Mouse (Mus musculus): Measurements from ENCODE around the gene Suco.
A peak's percentile ranks its signal among the peaks of the same experiment; 100 is the strongest.

Gene Suco

GRCm38 (mm10) chr1:161894126-161894525, 17.6 kb upstream of the Suco start:
- DNase-seq (ENCODE audit: low read depth, low spot score): no peak

- no peak for DNase-seq (ENCODE audit: low read depth, low spot score)
Observed at GRCm38 (mm10) chr1:161888823-161889222, 12.3 kb upstream of the Suco start.

GRCm38 (mm10) chr1:161887679-161888260, 11.3 kb upstream of the Suco start:
- no peak for DNase-seq (ENCODE audit: low read depth, low spot score)

- peak; percentile 35 for DNase-seq (ENCODE audit: low read depth, low spot score)
Observed at GRCm38 (mm10) chr1:161885762-161886161, 9.3 kb upstream of the Suco start.

- DNase-seq (ENCODE audit: low read depth, low spot score): no peak
Observed at GRCm38 (mm10) chr1:161877580-161878142, 1.2 kb upstream of the Suco start.

GRCm38 (mm10) chr1:161875706-161876552, 553 bp downstream of the Suco start:
- DNase-seq (ENCODE audit: low read depth, low spot score): no peak

GRCm38 (mm10) chr1:161869422-161869821, 7.1 kb downstream of the Suco start:
- DNase-seq (ENCODE audit: low read depth, low spot score): no peak

- DNase-seq (ENCODE audit: low read depth, low spot score): no peak
Observed at GRCm38 (mm10) chr1:161868413-161868812, 8.1 kb downstream of the Suco start.

GRCm38 (mm10) chr1:161863742-161864141, 12.7 kb downstream of the Suco start:
- no peak for DNase-seq (ENCODE audit: low read depth, low spot score)

GRCm38 (mm10) chr1:161859248-161859647, 17.2 kb downstream of the Suco start:
- no peak for DNase-seq (ENCODE audit: low read depth, low spot score)

- no peak for DNase-seq (ENCODE audit: low read depth, low spot score)
Observed at GRCm38 (mm10) chr1:161826677-161827076, 49.8 kb downstream of the Suco start.

GRCm38 (mm10) chr1:161809428-161809827, 67.1 kb downstream of the Suco start:
- DNase-seq (ENCODE audit: low read depth, low spot score): no peak

GRCm38 (mm10) chr1:161808980-161809379, 67.5 kb downstream of the Suco start:
- no peak for DNase-seq (ENCODE audit: low read depth, low spot score)

- no peak for DNase-seq (ENCODE audit: low read depth, low spot score)
Observed at GRCm38 (mm10) chr1:161804541-161804971, 71.9 kb downstream of the Suco start.

GRCm38 (mm10) chr1:161801321-161801720, 75.2 kb downstream of the Suco start:
- DNase-seq (ENCODE audit: low read depth, low spot score): no peak

- DNase-seq (ENCODE audit: low read depth, low spot score): no peak
Observed at GRCm38 (mm10) chr1:161800256-161800655, 76.2 kb downstream of the Suco start.

GRCm38 (mm10) chr1:161799791-161800190, 76.7 kb downstream of the Suco start:
- DNase-seq (ENCODE audit: low read depth, low spot score): no peak

- no peak for DNase-seq (ENCODE audit: low read depth, low spot score)
Observed at GRCm38 (mm10) chr1:161798866-161799265, 77.6 kb downstream of the Suco start.

GRCm38 (mm10) chr1:161794447-161795211, 81.9 kb downstream of the Suco start:
- no peak for DNase-seq (ENCODE audit: low read depth, low spot score)

- DNase-seq (ENCODE audit: low read depth, low spot score): no peak
Observed at GRCm38 (mm10) chr1:161793321-161793720, 83.2 kb downstream of the Suco start.

GRCm38 (mm10) chr1:161792687-161792969, 83.9 kb downstream of the Suco start:
- no peak for DNase-seq (ENCODE audit: low read depth, low spot score)

Measured in retina, postnatal 7 days (tissue).